Mouse (Mus musculus) left cerebral cortex, postnatal 14 days (tissue): ENCODE data around the gene Slamf1. TPM values are rescaled to one million over a fixed set of nuclear protein-coding genes. Genes with fewer than 3 reads are reported as not detected.

Experiments
- total RNA-seq, 2 experiments: library from RNA; stranded (reverse); gene quantifications; 2 replicates each; pipeline ENCODE4 v1.2.3; 2021

Gene Slamf1
- total RNA-seq, 2 experiments from 2014 or later, result 0.63 to 0.68 TPM

Other genes with a start within 250 kb of the Slamf1 start
- not detected for gene Itln1, start 231.8 kb upstream of the Slamf1 start, total RNA-seq
- gene Cd244a, start 207.9 kb upstream of the Slamf1 start, total RNA-seq, result not detected
- gene Ly9, start 159.7 kb upstream of the Slamf1 start, total RNA-seq, result not detected
- gene Slamf7, start 114.1 kb upstream of the Slamf1 start, total RNA-seq, result under 1 TPM in 1 of 2 experiments, not detected in 1; 0.11 TPM
- under 1 TPM; 0.38 to 0.40 TPM for gene Cd48, start 85.1 kb upstream of the Slamf1 start, total RNA-seq
- 1 to 10 TPM; 1.8 to 2.0 TPM for gene Cd84, start 72.6 kb downstream of the Slamf1 start, total RNA-seq
- gene Gm10521, start 128.5 kb downstream of the Slamf1 start, total RNA-seq, result under 1 TPM in 1 of 2 experiments, not detected in 1; 0.13 TPM
- gene Slamf6, start 150.4 kb downstream of the Slamf1 start, total RNA-seq, result under 1 TPM; 0.07 to 0.23 TPM